Mouse (Mus musculus) urinary bladder, postnatal 14 days (tissue): ENCODE results near the gene Hpf1.
A peak's percentile ranks its signal among the peaks of the same experiment; 100 is the strongest.

Source experiments
- DNase-seq: peaks from one replicate; pipeline ENCODE4 v3.0.0; 2021; ENCODE audit warnings: low spot score

Gene Hpf1

DNA sequence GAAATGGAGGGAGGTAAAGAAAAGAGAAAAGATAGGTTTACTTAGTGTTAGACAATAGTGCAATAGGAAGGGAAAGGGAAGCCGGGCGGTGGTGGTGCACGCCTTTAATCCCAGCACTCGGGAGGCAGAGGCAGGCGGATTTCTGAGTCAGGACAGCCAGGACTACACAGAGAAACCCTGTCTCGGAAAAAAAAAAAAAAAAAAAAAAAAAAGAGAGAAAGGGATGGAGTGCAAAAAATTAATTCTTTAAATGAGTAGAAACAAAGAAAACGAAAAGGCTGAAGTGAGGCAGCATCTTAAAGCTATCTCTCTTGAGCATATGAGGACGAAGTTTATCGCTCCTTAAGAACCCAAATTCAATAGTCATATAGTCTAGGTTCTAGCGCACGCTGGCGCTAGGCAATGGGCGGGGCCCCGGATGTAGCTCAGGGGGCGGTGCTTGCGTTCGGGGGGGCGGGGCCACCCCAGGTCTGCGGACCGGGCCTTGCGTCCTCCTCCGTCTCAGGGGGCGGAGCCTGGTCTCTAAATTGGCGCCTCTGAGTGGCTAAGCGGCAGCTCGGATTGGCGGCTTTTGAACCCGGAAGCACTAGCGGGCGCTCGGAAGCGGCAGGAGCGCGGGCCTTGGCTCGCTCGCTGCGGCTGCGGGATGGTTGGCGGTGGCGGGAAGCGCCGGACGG lies at the start of gene Hpf1:
Gene Hpf1, plus strand, starts transcription at position 576 of the 677 bp plus-strand sequence.
- DNase-seq = peak; percentile 96

GRCm38 (mm10) chr8:60842388-60842787 lies 47.8 kb upstream of the Hpf1 start:
- peak; percentile 44 for DNase-seq

DNA sequence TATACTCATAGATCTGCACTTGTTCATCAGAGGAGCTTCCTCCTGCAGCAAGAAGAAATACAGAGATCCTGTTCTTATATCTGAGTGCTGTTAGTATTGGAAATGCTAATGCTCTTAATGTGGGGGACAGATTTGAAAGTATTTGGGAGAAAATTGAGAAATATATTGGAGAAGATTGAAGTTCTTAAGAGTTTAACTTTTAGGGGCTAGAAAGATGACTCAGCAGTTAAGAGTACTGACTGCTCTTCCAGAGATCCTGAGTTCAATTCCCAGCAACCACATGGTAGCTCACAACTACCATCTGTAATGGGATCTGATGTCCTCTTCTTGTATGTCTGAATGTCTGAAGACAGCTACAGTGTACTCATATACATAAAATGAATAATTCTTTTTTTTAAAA lies 32.7 kb upstream of the Hpf1 start:
- DNase-seq = no peak

GRCm38 (mm10) chr8:60858091-60858490 lies 32.1 kb upstream of the Hpf1 start:
- no peak for DNase-seq

DNA sequence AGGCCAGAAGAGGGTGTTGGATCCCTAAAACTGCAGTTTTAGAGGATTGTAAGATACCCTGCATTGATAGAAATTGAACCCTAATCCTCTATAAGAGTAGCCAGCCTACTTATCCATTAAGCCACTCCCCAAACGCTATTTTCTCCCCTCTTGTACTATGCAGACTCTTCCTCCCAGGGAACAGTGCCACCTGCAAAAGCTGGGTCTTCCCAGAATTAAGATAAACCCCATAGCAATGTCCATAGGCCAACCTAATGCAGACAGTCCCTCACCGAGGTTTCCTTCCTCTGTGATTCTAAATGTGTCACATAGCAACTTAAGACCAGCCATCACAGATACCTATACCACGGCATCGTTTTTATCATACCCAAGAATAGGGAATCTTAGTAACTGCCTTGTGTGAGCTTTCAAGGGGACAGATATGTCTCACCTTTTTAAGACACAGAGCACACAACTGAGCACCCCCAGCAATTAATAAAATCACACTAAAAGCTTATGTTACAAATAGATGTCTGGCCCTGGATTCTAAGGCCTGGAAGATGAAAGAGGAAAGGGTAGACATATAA lies 31.2 kb upstream of the Hpf1 start:
- no peak for DNase-seq

DNA sequence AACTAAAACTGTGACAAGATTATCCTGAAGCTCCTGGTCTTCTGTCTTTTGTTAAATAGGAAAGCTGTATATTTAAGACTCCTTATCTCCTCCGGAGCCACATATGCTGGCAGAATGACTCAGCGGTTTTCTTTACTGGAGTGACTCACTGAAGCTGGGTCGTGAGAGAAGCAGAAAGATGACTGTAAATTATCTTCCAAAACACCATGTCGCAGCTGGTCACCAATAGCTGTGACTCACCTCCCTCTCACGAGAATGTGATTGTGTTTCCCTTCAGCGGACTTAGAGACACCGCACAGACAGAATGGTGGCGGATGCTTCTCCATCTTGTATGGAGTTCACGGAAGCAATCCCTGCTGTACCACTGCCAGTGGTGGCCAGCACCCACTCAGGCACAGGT lies 30.6 kb upstream of the Hpf1 start:
- DNase-seq = peak; percentile 51

DNA sequence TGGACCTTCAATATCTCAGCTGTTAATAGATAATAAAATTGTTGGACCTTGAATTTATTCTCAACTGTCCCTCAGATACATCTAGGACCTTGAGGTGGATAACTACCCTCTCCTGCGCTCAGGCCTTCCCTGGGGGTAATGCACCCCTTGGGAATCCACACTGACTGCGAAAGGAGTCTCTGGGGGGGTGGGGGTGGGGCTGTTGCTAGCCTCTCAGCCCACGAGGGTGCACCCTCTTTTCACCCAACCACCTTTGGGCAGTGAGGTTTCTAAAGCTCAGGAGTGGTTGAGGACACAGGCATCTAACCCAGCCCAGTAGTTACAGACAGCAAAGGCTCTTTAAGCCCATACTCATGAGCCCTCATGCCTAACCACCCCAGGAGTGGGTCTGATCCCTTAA lies 29.5 kb upstream of the Hpf1 start:
- no peak for DNase-seq

- no peak for DNase-seq
These were observed 28.4 kb upstream of the Hpf1 start for GRCm38 (mm10) chr8:60861783-60862182.

DNA sequence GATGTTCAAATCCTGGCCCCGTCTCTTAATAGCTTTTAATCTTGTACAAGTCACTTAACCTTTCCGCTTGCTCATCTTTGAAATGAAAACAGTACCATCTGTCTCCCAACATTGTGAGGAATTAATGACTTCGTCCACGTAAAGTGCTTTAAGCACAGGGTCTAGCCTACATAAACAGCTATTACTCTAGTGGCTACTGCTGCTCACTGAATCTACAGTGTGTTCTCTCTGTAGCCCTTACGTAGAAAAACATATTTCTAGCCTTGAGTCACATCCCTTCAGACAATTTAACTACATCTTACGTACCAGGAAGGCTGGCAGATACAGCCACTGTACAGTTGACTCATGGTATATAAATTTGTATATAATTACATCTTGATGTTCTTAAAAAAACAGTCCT lies 25.3 kb upstream of the Hpf1 start:
- no peak for DNase-seq

GRCm38 (mm10) chr8:60865504-60866114 lies 24.6 kb upstream of the Hpf1 start:
- peak; percentile 69 for DNase-seq

DNA sequence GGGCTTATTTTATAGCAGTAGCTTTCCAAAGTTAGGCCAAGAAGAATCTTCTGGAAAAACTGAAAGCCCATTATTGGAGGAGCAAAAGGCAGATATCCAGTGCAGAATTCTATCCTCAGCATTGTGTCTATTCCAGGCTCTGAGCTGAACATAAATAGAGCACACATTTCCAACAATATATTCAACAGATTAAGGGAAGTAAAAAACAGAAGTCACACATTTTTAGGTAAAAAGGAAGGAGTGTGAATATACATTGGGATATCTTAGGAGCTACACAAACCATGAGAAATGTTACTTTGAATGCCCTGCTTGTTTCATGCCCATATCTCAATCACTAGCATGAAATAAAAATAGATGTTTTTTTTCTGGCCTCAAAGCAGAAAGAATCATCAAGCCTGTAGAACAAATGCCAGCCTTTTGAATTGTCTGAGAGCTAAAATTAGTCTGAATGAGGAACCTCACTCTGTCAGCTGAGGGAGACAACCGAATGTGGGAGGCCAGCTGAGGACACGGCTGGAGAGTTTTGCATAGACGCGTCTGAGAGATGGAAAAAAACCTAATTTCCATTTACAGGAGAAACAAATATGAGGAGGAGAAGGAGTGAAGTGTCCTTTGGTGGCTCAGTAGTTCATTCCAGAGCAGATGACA lies 22.6 kb upstream of the Hpf1 start:
- DNase-seq = no peak

GRCm38 (mm10) chr8:60868236-60868965 lies 21.8 kb upstream of the Hpf1 start:
- DNase-seq = no peak

DNA sequence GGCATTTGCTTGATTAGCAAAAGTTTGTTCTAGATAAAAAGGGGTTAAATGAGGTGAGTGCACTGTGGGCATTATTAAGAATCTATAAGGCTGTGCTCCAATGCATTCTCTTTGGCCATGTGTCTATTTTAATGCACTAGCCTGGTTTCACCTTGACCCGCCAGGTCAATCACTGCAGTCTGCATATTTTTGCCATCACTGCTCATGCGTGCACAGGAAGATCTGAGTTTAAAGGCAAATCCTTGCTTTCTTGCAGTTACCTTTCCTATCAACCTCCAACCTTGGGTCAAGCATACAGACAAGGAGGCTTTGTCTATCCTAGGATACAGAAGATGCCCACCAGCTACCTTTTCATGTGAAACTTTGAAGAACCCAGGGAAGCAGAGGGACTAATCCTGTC lies 20.5 kb upstream of the Hpf1 start:
- DNase-seq = no peak

DNA sequence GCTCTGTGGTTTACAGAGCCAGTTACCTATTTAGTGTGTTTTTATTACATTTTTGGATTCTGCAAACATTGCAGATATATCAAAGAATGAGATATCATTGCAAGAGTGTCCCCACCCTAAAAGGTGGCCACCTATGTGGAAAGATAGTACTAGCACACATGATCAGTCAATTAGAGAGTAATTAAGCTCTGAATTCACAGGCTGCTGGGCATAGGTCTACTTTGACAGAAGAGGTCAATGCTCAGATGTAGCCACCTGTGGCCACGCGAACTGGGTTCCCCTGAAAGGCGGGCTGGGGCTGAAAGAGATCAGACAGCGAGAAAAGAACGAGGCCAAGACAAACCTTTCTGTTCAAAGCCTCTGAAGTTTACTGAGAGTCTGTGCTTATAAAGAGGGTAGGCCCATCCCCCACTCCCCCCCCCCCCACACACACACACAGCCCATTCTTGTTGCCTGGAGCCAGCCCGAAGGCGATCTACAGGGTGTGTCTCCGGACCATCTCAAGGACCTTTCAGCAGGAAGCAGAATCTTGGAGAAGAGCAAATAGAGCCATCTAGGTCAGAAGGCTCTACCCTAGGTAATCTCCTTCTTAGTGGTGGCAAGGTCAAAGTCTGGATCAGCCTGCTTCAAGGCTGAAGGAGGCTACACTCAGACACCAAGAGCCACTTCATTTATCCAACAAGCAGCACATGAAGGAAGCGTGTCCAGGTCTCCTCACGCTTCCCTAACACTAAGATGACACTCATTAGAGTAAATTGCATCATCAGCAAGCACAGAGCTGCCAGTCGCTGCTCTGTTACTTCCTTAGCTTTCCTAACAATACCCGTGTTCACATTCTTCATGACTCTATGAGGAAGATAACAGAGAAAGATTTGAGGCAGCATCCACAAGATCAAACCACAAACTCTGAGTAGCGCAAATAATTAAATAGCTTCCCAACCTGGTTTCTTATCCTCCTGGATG lies 19.7 kb upstream of the Hpf1 start:
- DNase-seq = no peak

- no peak for DNase-seq
These were observed 11.6 kb upstream of the Hpf1 start for GRCm38 (mm10) chr8:60878617-60879016.

DNA sequence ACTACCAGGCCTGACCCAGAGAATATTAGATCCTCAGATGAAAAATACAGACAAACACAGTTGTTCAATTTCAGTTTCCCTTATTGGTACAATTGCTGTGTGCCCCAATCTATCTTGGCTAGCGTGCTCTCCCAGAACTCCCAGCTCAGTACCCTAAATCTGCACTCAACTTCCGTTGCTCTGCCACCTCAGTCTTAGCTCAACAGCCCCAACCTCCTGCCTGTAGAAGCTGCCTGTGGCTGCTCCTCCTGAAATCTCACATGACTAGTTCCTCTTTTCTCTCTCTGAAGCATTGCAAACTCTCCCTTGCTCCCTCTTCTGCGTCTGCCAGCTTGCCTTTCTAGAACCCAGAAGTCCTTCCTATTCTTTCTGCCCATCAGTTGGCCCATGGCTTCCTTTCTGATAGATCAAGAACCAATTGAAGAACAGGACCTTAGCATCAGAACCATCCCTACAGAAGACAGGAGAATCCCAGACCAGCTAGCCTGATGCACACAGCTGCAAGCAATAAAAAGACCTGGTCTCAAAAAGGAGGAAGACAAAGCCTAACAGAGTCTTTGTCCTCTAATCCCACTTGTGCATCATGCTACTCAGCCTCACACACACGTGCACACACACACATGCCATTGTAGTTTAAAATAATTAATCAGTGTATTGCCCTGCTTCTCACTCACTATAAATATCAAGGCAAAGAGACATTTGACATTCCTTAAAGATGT lies 6.6 kb upstream of the Hpf1 start:
- DNase-seq = no peak

DNA sequence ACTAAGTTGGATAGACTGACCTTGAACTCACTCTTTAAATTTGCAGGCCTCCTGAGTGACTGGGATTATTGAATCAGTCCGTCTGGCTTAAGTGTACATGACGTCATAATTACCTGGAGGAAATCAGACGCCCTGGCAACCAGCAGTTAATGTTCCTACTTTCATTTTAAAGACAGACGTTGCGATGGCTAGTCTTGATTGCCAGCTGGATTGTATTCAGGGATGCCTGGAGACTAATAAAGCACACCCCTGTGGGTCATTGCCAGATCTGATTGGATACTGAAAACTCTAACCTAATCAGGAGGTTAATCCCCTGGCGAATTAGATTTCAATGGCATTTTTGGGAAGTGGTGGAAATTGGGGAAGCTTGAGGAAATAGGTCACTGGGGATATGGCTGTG lies 3.5 kb upstream of the Hpf1 start:
- DNase-seq = no peak

GRCm38 (mm10) chr8:60889131-60889842 lies 931 bp upstream of the Hpf1 start:
- no peak for DNase-seq

DNA sequence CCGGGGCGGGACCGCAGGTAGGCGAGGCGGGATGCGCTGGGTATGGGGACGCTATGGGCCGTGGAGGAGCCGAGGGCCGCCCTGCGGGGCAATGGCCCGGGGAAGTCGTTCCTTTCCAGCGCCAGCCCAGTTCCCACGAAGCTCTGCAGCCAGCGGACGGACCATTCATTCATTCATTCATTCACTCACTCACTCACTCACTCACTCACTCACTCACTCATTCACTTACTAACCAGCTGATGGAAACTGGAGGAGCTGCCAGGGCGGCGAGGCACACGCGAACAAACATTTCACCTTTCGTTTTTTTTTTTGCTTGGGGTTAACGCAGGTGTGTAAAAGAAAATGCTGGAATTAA lies 279 bp downstream of the Hpf1 start:
- DNase-seq = no peak

- DNase-seq = no peak
These were observed 1.5 kb downstream of the Hpf1 start for GRCm38 (mm10) chr8:60891757-60892156.
